Mouse (Mus musculus) CH12.LX (cell line): Measurements from ENCODE around the gene Dennd1a. TPM values are rescaled to one million over a fixed set of nuclear protein-coding genes. Genes with fewer than 3 reads are reported as not detected.

ENCODE experiments used
- DNase-seq: peaks from one replicate; pipeline ENCODE4 v3.0.0-alpha.2; 2013; ENCODE audit errors: extremely low read depth
- H3K27ac ChIP-seq: 2 replicates; pipeline ENCODE4 v1.5.1; 2012; ENCODE audit warnings: low read depth, mild to moderate bottlenecking, control low read depth, moderate library complexity; ENCODE audit not compliant: insufficient read depth
- H3K27me3 ChIP-seq: replicated peaks from 2 replicates; pipeline ENCODE3; 2012; ENCODE audit warnings: inconsistent platforms
- H3K36me3 ChIP-seq, 2 experiments: replicated peaks in 1 of 2; 2 replicates each; pipeline versions ENCODE3 to v1.6.1; 2012; ENCODE audit warnings: inconsistent platforms in 1 of 2, low read length in 1 of 2, mild to moderate bottlenecking in 1 of 2, mixed read lengths in 1 of 2, moderate library complexity in 1 of 2; ENCODE audit not compliant: control insufficient read depth in 1 of 2, insufficient read depth in 1 of 2
- H3K4me1 ChIP-seq, 2 experiments: 2 replicates each; pipeline ENCODE4 v1.6.1; 2012; ENCODE audit warnings: inconsistent platforms in 1 of 2, moderate library complexity in 1 of 2; ENCODE audit not compliant: insufficient read depth in 2 of 2, control insufficient read depth in 1 of 2
- H3K4me2 ChIP-seq: 2 replicates; pipeline ENCODE4 v1.6.1; 2012; ENCODE audit warnings: low read depth, mild to moderate bottlenecking, control low read depth; ENCODE audit not compliant: poor library complexity, insufficient read depth, severe bottlenecking
- H3K4me3 ChIP-seq, 3 experiments: fragments of 150-350 bp in 1 of 3; sonication (generic) in 1 of 3; replicated peaks in 1 of 3; 2 replicates each; pipeline versions ENCODE3 to v1.5.1; 2011 to 2012; ENCODE audit warnings: low read depth in 2 of 3, low read length in 2 of 3, mild to moderate bottlenecking in 2 of 3, moderate library complexity in 2 of 3, control low read depth in 1 of 3, improper control_type of control experiment in 1 of 3, inconsistent platforms in 1 of 3, mixed read lengths in 1 of 3; ENCODE audit not compliant: poor library complexity in 1 of 3
- H3K79me2 ChIP-seq: replicated peaks from 2 replicates; pipeline ENCODE4 v1.6.1; 2012; ENCODE audit warnings: mild to moderate bottlenecking, moderate library complexity; ENCODE audit not compliant: control insufficient read depth, poor library complexity, insufficient read depth, severe bottlenecking; ENCODE audit errors: extremely low read depth
- H3K9ac ChIP-seq: 2 replicates; pipeline ENCODE4 v1.6.1; 2012; ENCODE audit warnings: low read depth, mild to moderate bottlenecking, control low read depth, moderate library complexity; ENCODE audit not compliant: insufficient read depth
- H3K9me3 ChIP-seq: replicated peaks from 2 replicates; pipeline ENCODE3; 2012; ENCODE audit warnings: low read length, inconsistent platforms, mixed read lengths
- BHLHE40 ChIP-seq: IDR thresholded peaks from 2 replicates; pipeline ENCODE4 v1.6.1; 2011; ENCODE audit warnings: mild to moderate bottlenecking, low read depth, low read length, improper control_type of control experiment
- CHD2 ChIP-seq: IDR thresholded peaks from 2 replicates; pipeline ENCODE4 v1.6.1; 2011; ENCODE audit warnings: low read length, improper control_type of control experiment
- CTCF ChIP-seq, 2 experiments: IDR thresholded peaks in 1 of 2; conservative IDR thresholded peaks in 1 of 2; 2 replicates each; pipeline ENCODE4 v1.5.1; 2011 to 2012; ENCODE audit warnings: low read depth in 2 of 2, low read length in 2 of 2, improper control_type of control experiment in 1 of 2, inconsistent platforms in 1 of 2, mild to moderate bottlenecking in 1 of 2, moderate library complexity in 1 of 2
- ELF1 ChIP-seq: IDR thresholded peaks from 2 replicates; pipeline ENCODE4 v1.6.1; 2014; ENCODE audit warnings: low read depth, mild to moderate bottlenecking, inconsistent platforms, low read length, improper control_type of control experiment
- JUN ChIP-seq: IDR thresholded peaks from 2 replicates; pipeline ENCODE4 v1.6.1; 2011; ENCODE audit warnings: low read depth, mild to moderate bottlenecking, low read length, improper control_type of control experiment, moderate library complexity; ENCODE audit not compliant: insufficient read depth
- JUND ChIP-seq: conservative IDR thresholded peaks from 2 replicates; pipeline ENCODE4 v1.6.1; 2011; ENCODE audit warnings: low read depth, low read length, improper control_type of control experiment
- KAT2A ChIP-seq: IDR thresholded peaks from 2 replicates; pipeline ENCODE4 v1.6.1; 2012; ENCODE audit warnings: low read length, improper control_type of control experiment, inconsistent platforms; ENCODE audit not compliant: insufficient replicate concordance
- MAFK ChIP-seq: IDR thresholded peaks from 2 replicates; pipeline ENCODE4 v1.6.1; 2011; ENCODE audit warnings: low read length, improper control_type of control experiment; ENCODE audit not compliant: insufficient replicate concordance
- MAX ChIP-seq: IDR thresholded peaks from 2 replicates; pipeline ENCODE4 v1.6.1; 2011; ENCODE audit warnings: low read length, improper control_type of control experiment
- MAZ ChIP-seq: IDR thresholded peaks from 2 replicates; pipeline ENCODE4 v1.6.1; 2012; ENCODE audit warnings: low read depth, mild to moderate bottlenecking, inconsistent platforms, low read length, improper control_type of control experiment, moderate library complexity
- MYC ChIP-seq: IDR thresholded peaks from 2 replicates; pipeline ENCODE4 v1.6.1; 2011; ENCODE audit warnings: low read depth, mild to moderate bottlenecking, improper control_type of control experiment, low read length
- POLR2A ChIP-seq: IDR thresholded peaks from 2 replicates; pipeline ENCODE4 v1.6.1; 2011; ENCODE audit warnings: low read depth, mild to moderate bottlenecking, improper control_type of control experiment, low read length
- POLR2AphosphoS2 ChIP-seq: IDR thresholded peaks from 2 replicates; pipeline ENCODE4 v1.6.1; 2011; ENCODE audit warnings: low read depth, low read length, improper control_type of control experiment
- SIN3A ChIP-seq: IDR thresholded peaks from 2 replicates; pipeline ENCODE4 v1.6.1; 2012; ENCODE audit warnings: low read length, improper control_type of control experiment, inconsistent platforms
- TCF12 ChIP-seq: IDR thresholded peaks from 2 replicates; pipeline ENCODE4 v1.6.1; 2014; ENCODE audit warnings: low read depth, mild to moderate bottlenecking, inconsistent platforms, low read length, improper control_type of control experiment
- ZKSCAN1 ChIP-seq: IDR thresholded peaks from 2 replicates; pipeline ENCODE4 v1.6.1; 2012; ENCODE audit warnings: low read depth, inconsistent platforms, low read length, improper control_type of control experiment, borderline replicate concordance
- dilution Hi-C: fragments of 300-500 bp; cut with MboI; formaldehyde crosslinking; loops from 2 replicates; pipeline ENCODE4 v1.14.3; 2020; ENCODE audit warnings: low sequenced_read_pairs; ENCODE audit not compliant: extremely low pct_unique_long_range_greater_than_20kb, extremely low pct_ligation_motif_present
- in situ Hi-C: fragments of 300-500 bp; cut with MboI; formaldehyde crosslinking; loops from 3 replicates; pipeline ENCODE4 v1.14.3; 2019; ENCODE audit warnings: low sequenced_read_pairs, low pct_ligation_motif_present, low pct_unique_long_range_greater_than_20kb, mixed read lengths
- polyA plus RNA-seq: library from polyadenylated mRNA; unstranded; fragments of >175 nt; gene quantifications from 2 replicates; pipeline ENCODE4 v1.2.1, GENCODE M21; 2012; ENCODE audit warnings: low read depth; ENCODE audit not compliant: insufficient read length
- total RNA-seq, 2 experiments: library from RNA; depleted of rRNA; stranded (reverse); fragments of 300-350 nt in 1 of 2; fragments of >200 nt in 1 of 2; gene quantifications; 2 replicates each; pipeline ENCODE4 v1.2.3; 2012 to 2014

Gene Dennd1a
- total and polyA plus RNA-seq, 3 experiments, result 2.7 to 7.3 (median 4.3) TPM

- no peak overlapping the region for H3K27ac ChIP-seq
- no peak overlapping the region for H3K4me2 ChIP-seq
- in situ Hi-C loops (no loop called here), dilution Hi-C loops (no loop called here)
- no peak overlapping the region for H3K9ac ChIP-seq
- no peaks in the 10 kb centered on the region for H3K36me3 ChIP-seq
- peaks cover 2% of the 10 kb centered on the region for H3K27me3 ChIP-seq
- H3K79me2 ChIP-seq, result no peaks in the 10 kb centered on the region
- peaks cover 0 to 6% of the 10 kb centered on the region in 2 experiments; a peak in 2 of 4 replicates for H3K4me1 ChIP-seq
- peaks cover 9% of the 10 kb centered on the region for H3K9me3 ChIP-seq
- H3K4me3 ChIP-seq, result no peak overlapping the region
- no peak for TF ChIP-seq POLR2AphosphoS2
- TF ChIP-seq CTCF (conservative IDR thresholded peaks at IDR 0.05 in 1 of 2, IDR thresholded peaks at IDR 0.05 in 1 of 2; ENCODE audit: low read depth in 2 of 2, low read length in 2 of 2), result no peak
- no peak for TF ChIP-seq MYC
- TF ChIP-seq MAZ, result no peak
- TF ChIP-seq SIN3A, result no peak
- no peak for TF ChIP-seq TCF12
- TF ChIP-seq BHLHE40, result no peak
- TF ChIP-seq MAFK, result no peak
- TF ChIP-seq JUN, result no peak
- no peak for TF ChIP-seq KAT2A
- TF ChIP-seq POLR2A, result no peak
- TF ChIP-seq JUND, result no peak
- TF ChIP-seq MAX, result no peak
- DNase-seq, result no peak
Measured at GRCm38 (mm10) chr2:37789995-37790394, 497.2 kb downstream of the Dennd1a start.

GRCm38 (mm10) chr2:37789029-37789428, 498.2 kb downstream of the Dennd1a start:
- peaks cover 2% of the 10 kb centered on the region for H3K27me3 ChIP-seq
- dilution Hi-C loops (no loop called here), in situ Hi-C loops (no loop called here)

More at GRCm38 (mm10) chr2:37789029-37789428, 498.2 kb downstream of the Dennd1a start:
- no peak for TF ChIP-seq CHD2
- no peak for TF ChIP-seq ZKSCAN1
- TF ChIP-seq ELF1, result no peak
- TF ChIP-seq JUN, result no peak
- Histone ChIP-seq H3K9ac (no peak overlapping the region), H3K79me2 (no peaks in the 10 kb centered on the region), H3K27ac (no peak overlapping the region), H3K4me3 (no peak overlapping the region), H3K36me3 (no peaks in the 10 kb centered on the region), H3K4me2 (no peak overlapping the region), H3K4me1 (peaks cover 0 to 6% of the 10 kb centered on the region in 2 experiments; a peak in 2 of 4 replicates), H3K9me3 (peaks cover 9% of the 10 kb centered on the region)
- DNase-seq, result no peak
